Mouse (Mus musculus): Measurements from ENCODE around the gene Il1rn. TPM values are rescaled to one million over a fixed set of nuclear protein-coding genes. Genes with fewer than 3 reads are reported as not detected.

Il1rn gene
- polyA plus RNA-seq, 1 experiment, result 7.8 TPM

GRCm38 (mm10) chr2:24345056-24345455, 8.4 kb downstream of the Il1rn start:
- TF ChIP-seq CTCF (IDR thresholded peaks at IDR 0.05; ENCODE audit: low read depth, low read length) (no peak), POLR2A (IDR thresholded peaks at IDR 0.05; ENCODE audit: borderline replicate concordance, low read depth, low read length) (no peak)
- H3K27ac ChIP-seq (ENCODE audit: insufficient read depth, low read depth, low read length), result peak overlapping the region; percentile 44
- H3K4me1 ChIP-seq (ENCODE audit: control insufficient read depth, insufficient read depth, low read length), result peaks cover 54% of the 10 kb centered on the region
- H3K4me3 ChIP-seq (ENCODE audit: insufficient read depth, low read length), result peak overlapping the region; percentile 36; the same call in 1 of the 2 replicates

- TF ChIP-seq CTCF (IDR thresholded peaks at IDR 0.05; ENCODE audit: low read depth, low read length), result no peak
- TF ChIP-seq POLR2A (IDR thresholded peaks at IDR 0.05; ENCODE audit: borderline replicate concordance, low read depth, low read length), result no peak
- Histone ChIP-seq H3K4me1 (ENCODE audit: control insufficient read depth, insufficient read depth, low read length) (peaks cover 36% of the 10 kb centered on the region), H3K4me3 (ENCODE audit: insufficient read depth, low read length) (no peak overlapping the region), H3K27ac (ENCODE audit: insufficient read depth, low read depth, low read length) (no peak overlapping the region)
These were observed 11.3 kb downstream of the Il1rn start for GRCm38 (mm10) chr2:24347926-24348325.

- H3K4me1 ChIP-seq (ENCODE audit: control insufficient read depth, insufficient read depth, low read length), result peaks cover 28% of the 10 kb centered on the region
- H3K27ac ChIP-seq (ENCODE audit: insufficient read depth, low read depth, low read length), result no peak overlapping the region
- H3K4me3 ChIP-seq (ENCODE audit: insufficient read depth, low read length), result no peak overlapping the region
- TF ChIP-seq POLR2A (IDR thresholded peaks at IDR 0.05; ENCODE audit: borderline replicate concordance, low read depth, low read length) (no peak), CTCF (IDR thresholded peaks at IDR 0.05; ENCODE audit: low read depth, low read length) (no peak)
These were observed 14.5 kb downstream of the Il1rn start for GRCm38 (mm10) chr2:24351159-24351558.

GRCm38 (mm10) chr2:24353042-24353441, 16.4 kb downstream of the Il1rn start:
- H3K27ac ChIP-seq (ENCODE audit: insufficient read depth, low read depth, low read length), result no peak overlapping the region
- H3K4me3 ChIP-seq (ENCODE audit: insufficient read depth, low read length), result no peak overlapping the region
- no peak for TF ChIP-seq POLR2A (IDR thresholded peaks at IDR 0.05; ENCODE audit: borderline replicate concordance, low read depth, low read length)
- no peak for TF ChIP-seq CTCF (IDR thresholded peaks at IDR 0.05; ENCODE audit: low read depth, low read length)
- H3K4me1 ChIP-seq (ENCODE audit: control insufficient read depth, insufficient read depth, low read length), result peaks cover 13% of the 10 kb centered on the region

- Histone ChIP-seq H3K27ac (ENCODE audit: insufficient read depth, low read depth, low read length) (no peak overlapping the region), H3K4me1 (ENCODE audit: control insufficient read depth, insufficient read depth, low read length) (peaks cover 14% of the 10 kb centered on the region), H3K4me3 (ENCODE audit: insufficient read depth, low read length) (no peak overlapping the region)
- TF ChIP-seq POLR2A (IDR thresholded peaks at IDR 0.05; ENCODE audit: borderline replicate concordance, low read depth, low read length) (no peak), CTCF (IDR thresholded peaks at IDR 0.05; ENCODE audit: low read depth, low read length) (no peak)
These were observed 21.0 kb downstream of the Il1rn start for GRCm38 (mm10) chr2:24357642-24358041.

- no peak for TF ChIP-seq POLR2A (IDR thresholded peaks at IDR 0.05; ENCODE audit: borderline replicate concordance, low read depth, low read length)
- TF ChIP-seq CTCF (IDR thresholded peaks at IDR 0.05; ENCODE audit: low read depth, low read length), result no peak
- Histone ChIP-seq H3K27ac (ENCODE audit: insufficient read depth, low read depth, low read length) (no peak overlapping the region), H3K4me3 (ENCODE audit: insufficient read depth, low read length) (no peak overlapping the region), H3K4me1 (ENCODE audit: control insufficient read depth, insufficient read depth, low read length) (peaks cover 14% of the 10 kb centered on the region)
These were observed 22.7 kb downstream of the Il1rn start for GRCm38 (mm10) chr2:24359347-24359746.

- Histone ChIP-seq H3K4me1 (ENCODE audit: control insufficient read depth, insufficient read depth, low read length) (peaks cover 20% of the 10 kb centered on the region), H3K27ac (ENCODE audit: insufficient read depth, low read depth, low read length) (no peak overlapping the region), H3K4me3 (ENCODE audit: insufficient read depth, low read length) (no peak overlapping the region)
- no peak for TF ChIP-seq POLR2A (IDR thresholded peaks at IDR 0.05; ENCODE audit: borderline replicate concordance, low read depth, low read length)
- TF ChIP-seq CTCF (IDR thresholded peaks at IDR 0.05; ENCODE audit: low read depth, low read length), result no peak
These were observed 27.2 kb downstream of the Il1rn start for GRCm38 (mm10) chr2:24363818-24364217.

- Histone ChIP-seq H3K4me3 (ENCODE audit: insufficient read depth, low read length) (no peak overlapping the region), H3K27ac (ENCODE audit: insufficient read depth, low read depth, low read length) (no peak overlapping the region), H3K4me1 (ENCODE audit: control insufficient read depth, insufficient read depth, low read length) (peaks cover 20% of the 10 kb centered on the region)
- TF ChIP-seq CTCF (IDR thresholded peaks at IDR 0.05; ENCODE audit: low read depth, low read length) (no peak), POLR2A (IDR thresholded peaks at IDR 0.05; ENCODE audit: borderline replicate concordance, low read depth, low read length) (no peak)
These were observed 29.7 kb downstream of the Il1rn start for GRCm38 (mm10) chr2:24366214-24366975.

GRCm38 (mm10) chr2:24367030-24367894, 30.6 kb downstream of the Il1rn start, which contains the start of gene Psd4:
Psd4 (plus strand) TSS chr2:24367580.
- Histone ChIP-seq H3K4me3 (ENCODE audit: insufficient read depth, low read length) (peak within 1 kb of the TSS; percentile 61), H3K27ac (ENCODE audit: insufficient read depth, low read depth, low read length) (peak within 1 kb of the TSS; percentile 52), H3K4me1 (ENCODE audit: control insufficient read depth, insufficient read depth, low read length) (peaks cover 20% of the 10 kb centered on the region)
- TF ChIP-seq POLR2A (IDR thresholded peaks at IDR 0.05; ENCODE audit: borderline replicate concordance, low read depth, low read length), result 0 out of 2 replicates have a peak, but pooled peaks have one; percentile 26
- TF ChIP-seq CTCF (IDR thresholded peaks at IDR 0.05; ENCODE audit: low read depth, low read length), result no peak

- TF ChIP-seq CTCF (IDR thresholded peaks at IDR 0.05; ENCODE audit: low read depth, low read length) (no peak), POLR2A (IDR thresholded peaks at IDR 0.05; ENCODE audit: borderline replicate concordance, low read depth, low read length) (no peak)
- Histone ChIP-seq H3K27ac (ENCODE audit: insufficient read depth, low read depth, low read length) (peak overlapping the region; percentile 52), H3K4me1 (ENCODE audit: control insufficient read depth, insufficient read depth, low read length) (peaks cover 20% of the 10 kb centered on the region), H3K4me3 (ENCODE audit: insufficient read depth, low read length) (peak overlapping the region; percentile 61)
These were observed 31.2 kb downstream of the Il1rn start for GRCm38 (mm10) chr2:24367895-24368261.

Data from bone marrow macrophage, adult 2 months (primary cell).